Mouse (Mus musculus) lung, postnatal 4 days (tissue): ENCODE results near the gene T.
A peak's percentile ranks its signal among the peaks of the same experiment; 100 is the strongest.

Source experiments
- DNase-seq, 2 experiments: peaks; one replicate each; pipeline ENCODE4 v3.0.0; 2021

The T gene

DNA sequence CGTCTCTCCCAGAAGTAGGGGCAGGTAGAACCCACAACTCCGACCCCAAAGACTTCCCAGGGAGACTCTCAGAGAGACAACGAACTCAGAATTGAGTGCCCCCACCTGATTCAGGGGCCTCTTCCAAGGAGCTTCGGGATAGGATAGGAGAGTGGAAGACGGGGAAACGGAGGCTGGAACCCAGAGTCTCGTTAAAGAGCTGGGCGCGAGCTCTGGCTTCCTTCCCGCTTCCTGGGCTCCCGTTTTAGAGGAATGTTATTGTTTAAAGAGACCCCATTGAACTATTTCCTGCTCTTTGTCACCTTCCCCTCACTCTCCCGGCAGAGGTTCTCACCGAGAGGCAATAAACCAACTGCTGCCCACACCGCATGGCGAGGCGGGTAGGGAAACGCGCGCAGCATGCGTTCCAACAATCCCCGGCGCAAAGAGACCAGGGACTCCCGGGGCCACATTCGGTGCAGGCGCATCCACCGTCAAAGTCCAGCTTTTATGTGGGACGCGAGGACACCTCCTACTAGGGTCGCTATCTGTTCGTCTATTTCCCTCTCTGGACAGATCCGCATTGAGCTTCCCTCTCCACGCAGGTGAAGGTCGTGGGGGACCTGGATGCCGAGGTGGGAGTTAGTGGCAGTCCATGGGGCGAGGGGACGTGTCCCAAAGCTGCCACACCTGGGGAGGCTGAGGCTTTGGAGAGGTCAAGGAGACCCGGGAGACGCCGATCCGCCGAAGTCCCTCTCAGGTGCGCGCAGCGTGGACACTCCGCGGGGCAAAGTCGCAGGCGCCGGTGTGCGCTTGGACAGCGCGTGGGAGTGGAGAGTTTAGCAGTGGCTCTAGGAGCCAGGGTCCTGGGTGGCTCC lies 874 bp upstream of the T start:
- no peak for DNase-seq

DNA sequence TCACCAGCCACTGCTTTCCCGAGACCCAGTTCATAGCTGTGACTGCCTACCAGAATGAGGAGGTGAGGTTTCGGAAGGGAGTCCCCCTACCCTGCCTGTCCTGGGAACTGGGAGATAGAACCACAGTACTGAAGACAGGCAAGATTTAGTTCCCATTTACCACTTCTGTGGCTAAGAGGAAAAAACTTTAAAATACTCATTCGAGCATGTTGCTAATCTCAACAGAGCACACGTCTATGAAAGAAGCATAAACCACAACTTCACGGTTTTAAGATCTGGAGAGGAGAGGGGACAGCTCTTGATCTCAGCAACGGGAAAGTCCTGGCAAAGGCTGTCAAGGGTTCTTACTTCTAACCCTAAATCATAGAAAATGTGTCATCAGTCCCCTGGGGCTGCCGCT lies 2.0 kb downstream of the T start:
- no peak for DNase-seq

DNA sequence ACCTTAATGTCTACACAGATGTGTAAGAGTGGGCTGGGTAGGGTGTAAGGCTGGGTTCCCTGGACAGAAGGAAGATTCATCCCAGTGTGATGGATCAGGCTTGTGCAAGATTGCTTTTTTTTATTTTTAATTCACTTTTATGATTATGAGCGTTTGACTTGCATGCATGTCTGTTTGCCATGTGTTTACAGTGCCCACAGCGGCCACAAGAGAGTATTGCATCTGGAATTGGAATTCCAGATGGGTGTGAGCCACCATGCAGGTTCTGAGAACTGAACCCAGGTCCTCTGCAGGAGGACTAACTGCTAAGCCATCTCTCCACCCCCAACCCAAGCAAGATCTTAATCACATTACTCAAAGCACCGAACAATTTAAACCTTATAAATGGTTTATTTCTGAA lies 9.8 kb downstream of the T start:
- no peak for DNase-seq

DNA sequence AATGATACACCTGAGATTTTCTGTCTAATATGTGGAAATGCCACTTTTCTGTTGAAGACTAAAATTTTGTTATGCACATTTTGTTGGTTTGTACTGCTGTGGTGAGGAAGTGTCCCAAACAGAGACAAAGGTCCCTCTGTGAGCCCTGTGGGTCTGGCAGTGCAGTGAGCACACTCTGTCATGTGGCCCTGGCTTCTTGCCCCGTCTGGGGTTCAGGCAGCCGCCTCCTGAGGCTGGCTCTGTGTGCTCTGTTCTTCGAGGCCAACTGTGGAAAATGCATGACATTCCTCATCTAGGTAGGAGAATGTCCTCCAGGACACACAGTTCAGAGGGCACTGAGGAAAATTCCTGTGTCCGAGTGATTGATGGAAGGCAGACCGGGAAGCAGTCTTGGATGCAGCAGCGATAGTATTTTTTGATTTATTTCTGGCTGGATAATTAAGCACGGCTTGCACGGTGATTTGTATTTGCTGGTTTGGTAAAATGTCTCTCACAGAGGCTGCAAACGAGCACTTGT lies 13.5 kb downstream of the T start:
- DNase-seq, result no peak

DNA sequence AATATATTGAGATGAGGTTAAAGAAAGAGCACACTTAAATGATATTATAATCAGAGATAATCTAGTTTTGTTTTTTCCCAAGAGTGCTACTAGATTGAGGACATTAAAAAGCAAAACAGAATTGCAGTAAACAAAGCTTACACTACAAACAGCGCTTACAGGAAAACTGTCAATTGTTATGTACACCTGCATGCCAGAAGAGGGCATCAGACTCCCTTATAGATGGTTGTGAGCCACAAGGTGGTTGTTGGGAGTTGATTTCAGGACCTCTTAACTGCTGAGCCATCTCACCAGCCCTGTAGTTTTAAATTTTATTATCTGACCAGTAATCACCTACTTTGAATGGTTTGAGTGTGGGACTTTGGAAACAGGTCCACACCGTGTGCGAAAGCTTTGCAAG lies 14.1 kb downstream of the T start:
- DNase-seq, result no peak

DNA sequence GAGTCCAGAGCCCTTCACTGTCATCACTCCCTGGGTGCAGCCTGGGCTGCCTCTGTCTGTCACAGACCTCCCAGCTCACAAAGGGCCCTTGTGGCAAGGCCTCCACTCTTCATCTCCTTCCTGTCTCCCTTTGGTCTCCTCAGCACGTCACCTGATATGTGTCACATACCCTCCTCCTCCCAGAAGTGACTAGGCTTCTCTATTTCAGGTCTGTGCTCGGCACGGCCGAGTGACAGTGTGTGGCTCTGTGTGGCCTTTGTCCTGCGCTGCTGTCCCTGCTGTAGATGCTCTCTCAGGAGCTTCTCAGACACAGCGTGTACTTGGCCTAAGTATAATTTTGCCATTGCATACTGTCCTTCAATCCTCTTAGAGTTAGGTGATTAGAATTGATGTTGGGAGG lies 21.0 kb downstream of the T start:
- no peak for DNase-seq

DNA sequence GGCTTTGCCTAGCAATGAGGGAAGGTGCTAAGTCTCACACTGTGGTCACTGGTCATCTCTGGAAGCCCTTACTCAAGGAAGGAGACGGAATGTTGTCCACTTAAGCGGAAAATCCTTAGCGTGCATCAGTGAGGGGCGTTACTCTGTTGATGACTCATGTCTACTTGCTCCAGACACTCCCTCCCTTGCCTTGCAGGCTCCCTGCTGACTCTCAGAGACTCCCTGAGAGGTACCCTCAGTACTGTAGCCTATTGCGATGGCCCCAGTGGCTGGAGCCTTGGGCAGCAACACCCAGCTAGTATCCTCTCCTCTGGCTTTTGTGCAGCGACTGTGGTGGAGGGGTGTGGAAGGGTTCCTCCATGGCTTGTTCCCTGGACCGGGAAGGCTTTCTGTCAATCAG lies 21.4 kb downstream of the T start:
- DNase-seq, result no peak

DNA sequence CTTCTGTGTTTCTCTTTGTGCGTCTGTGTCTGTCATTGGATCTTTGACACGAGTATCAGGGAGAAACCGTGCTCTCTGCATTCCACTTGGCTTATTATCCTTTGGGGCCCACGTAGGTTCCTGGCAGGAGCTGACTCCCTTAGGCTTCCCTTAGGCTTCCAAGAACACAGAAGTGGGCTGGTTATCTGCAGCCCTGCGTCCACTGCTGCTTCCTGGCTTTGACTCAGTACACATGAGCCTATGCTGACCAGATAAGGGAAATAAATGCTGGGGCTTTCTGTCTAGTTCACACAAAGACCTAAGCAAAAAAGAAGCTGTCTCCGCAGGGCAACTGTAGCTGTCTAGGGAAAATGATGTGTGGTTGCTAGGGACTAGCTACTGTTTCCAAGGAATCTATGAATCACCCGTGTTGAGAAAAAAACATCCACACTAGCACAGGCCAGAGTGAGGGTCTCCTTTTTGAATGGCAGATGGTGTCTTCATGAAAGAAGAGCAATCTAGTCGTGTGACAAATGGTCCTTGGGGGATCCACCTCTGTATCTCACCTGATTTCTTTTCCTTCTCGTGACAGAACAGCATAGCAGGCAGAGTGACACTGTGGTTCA lies 22.7 kb downstream of the T start:
- no peak for DNase-seq

DNA sequence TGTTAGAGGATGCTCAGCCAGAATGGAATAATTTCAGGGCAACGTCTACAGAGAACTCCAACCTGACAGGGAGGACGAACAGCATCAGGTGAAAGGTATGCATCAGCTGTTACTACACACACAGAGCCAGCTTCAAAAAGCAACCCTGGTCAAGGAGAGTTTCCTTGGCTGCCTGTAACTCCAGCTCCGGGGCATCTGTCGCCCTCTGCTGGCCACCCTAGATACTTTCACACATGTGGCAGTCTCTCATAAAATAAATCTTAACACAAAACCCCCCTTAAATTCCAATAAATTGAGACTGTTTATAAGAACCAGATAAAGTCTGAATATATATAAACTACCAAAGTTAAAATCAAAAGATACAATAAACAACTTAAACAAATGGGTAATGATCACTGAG lies 27.3 kb downstream of the T start:
- peak; percentile 31 to 44 for DNase-seq

DNA sequence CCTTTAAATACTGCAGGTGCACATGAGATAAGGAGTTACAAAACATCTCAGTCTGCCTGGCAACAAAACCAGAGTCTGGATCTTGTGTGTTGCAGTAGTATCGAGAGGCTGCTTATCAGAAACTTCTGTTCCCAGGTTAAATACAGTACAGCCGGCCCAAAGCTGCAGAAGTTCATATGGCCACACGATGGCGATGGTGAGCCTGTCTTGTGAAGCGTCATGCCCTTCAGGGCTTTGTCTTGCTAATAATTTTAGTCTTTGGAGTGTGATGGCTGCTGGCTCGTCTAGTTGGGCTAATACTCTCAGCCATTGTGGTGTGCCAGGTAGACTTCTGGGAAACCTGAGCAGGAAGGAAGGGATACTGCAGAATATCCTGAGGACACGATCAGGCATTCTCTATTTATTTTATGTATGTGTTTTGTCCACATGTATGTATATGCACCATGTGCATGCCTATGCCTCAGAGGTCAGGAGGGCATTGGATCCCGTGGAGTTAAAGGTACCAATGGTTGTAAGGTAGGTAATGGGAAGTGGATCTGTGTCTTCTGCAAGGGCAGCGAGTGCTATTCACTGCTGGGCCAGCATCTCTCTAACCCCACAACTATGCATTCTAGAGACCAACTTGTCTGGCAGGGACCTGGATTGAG lies 29.4 kb downstream of the T start:
- DNase-seq, result peak; percentile 33 to 61

DNA sequence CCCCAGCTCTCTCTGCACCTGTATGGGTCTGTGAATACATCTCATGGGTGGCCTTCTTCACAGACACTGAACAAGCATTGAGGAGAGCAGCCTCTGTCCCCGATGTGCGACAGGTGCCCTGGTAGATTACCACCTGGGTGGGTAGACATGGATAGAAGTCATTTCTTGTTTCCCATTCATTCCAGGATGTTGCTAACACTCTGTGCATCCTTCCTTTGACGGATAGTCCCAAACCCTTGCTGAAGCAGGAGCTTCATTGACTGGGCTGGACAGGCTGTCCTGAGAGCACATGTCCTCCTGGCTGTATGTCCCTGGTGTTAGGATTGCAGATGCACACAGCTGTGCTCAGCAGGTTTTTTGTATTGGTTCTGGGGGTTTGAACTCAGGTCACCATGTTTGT lies 33.5 kb downstream of the T start:
- no peak for DNase-seq

DNA sequence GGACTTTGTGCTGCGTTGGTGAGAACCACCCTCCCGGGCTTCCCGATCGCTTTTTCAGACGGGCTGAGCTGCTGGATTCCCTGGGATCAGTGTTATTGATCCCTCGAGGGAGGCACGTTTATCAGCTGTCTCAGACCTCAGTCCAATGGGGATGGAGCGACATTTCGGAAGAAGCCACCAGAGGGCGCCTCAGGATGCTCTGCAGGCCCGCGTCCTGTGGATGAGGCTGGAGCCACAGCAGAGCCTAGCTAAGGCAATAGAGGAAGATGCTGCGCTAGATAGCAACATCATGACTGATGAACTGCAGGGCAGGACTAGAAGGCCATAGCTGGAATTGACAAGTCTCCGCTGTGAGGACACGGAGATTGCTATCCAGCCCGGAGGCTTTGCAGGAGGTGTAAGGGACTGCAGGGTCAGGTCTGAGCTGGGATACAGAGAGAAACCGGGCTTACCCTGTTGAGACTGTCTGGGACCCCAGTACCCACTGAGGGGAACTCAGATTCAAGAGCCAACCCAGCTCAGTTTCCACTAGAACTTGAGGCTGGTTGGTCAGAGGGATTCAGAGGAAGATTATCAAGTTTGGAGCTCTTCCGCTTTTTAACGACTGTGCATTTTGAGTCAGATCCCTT lies 34.6 kb downstream of the T start:
- peak; percentile 63 to 83 for DNase-seq

DNA sequence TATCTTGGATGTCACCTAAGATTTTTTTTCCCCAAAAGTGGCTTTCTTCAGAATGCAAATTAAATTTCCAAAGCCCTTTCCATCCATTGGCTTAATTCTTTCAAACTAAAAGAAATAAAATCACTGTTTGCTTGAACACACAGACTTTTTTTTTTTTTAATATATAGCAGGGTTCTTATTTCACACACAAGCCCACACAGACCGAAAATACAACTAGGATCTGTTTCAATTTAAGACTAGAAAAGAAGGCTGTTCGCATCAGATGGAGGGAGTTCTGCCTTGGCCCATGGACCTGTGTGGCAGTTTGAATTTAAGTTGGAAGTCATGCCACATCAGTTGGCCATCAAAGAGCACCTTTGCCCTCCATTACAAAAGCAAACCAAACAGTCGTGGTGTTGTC lies 44.3 kb downstream of the T start:
- DNase-seq, result no peak

DNA sequence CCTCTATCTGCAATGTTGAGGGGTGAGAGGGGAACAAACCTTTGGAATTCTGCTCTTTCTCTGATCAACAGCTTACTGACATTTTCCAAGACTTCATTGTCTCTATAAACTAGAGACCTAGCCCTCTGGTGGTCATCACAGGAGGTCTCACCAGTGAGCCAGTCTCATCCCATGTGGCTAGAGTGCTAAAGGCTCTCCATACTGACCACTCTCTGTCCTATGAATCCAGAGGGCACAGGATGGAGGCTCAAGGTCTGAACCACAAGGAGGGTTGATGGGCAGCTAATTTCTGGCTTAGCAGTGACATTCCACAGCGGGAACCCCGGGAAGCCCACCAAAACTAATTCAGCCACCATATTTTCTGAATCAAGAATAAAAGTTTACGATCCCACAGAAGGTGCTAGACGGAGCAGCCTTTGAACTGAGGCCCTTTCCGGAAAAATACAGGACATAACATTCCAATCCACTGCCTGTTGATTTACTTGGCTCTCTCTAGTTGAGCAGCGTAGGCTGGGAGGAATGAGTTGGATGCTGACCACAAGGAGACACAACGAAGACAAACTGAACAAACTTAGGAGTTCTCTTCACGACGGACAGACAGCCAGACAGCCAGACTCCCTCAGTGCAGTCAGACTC lies 45.4 kb downstream of the T start:
- no peak for DNase-seq

DNA sequence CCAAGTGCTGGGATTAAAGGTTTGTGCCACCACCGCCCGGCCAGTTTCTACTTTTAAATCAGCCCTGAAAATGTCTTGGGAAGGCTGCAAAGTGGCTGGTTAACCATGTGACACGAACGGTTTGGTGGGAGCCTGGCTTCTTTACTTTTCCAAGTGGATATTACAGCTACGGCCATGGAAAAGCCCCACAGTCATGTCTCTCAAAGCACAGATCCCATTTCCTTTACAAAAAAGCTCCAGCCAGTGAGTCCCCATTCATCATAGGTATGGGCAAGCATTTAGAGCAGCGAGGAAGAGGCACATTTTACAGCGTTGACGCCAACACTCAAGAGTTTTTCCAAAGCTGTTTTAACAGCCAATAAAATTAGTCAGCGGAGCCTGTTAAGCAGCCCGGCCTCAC lies 47.6 kb downstream of the T start:
- no peak for DNase-seq

DNA sequence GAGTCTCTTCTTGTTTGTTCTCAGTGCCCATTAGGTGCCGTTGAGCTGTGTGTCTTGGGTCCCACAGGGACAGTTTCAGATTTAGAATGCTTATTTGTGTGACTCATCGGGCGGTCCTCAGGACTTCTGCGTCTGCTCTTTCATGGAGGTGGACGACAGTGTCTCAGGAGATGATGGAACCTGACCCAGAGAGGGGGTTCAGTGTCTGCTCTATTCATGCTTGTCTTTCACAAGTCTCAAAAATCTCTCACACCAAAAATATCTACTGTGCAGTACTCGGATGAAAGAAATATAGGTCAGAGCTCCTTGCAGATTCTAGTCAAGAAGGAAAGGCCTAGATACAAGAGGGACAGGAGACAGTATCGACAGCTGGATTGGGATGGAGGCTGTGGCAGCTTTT lies 48.7 kb downstream of the T start:
- no peak for DNase-seq

DNA sequence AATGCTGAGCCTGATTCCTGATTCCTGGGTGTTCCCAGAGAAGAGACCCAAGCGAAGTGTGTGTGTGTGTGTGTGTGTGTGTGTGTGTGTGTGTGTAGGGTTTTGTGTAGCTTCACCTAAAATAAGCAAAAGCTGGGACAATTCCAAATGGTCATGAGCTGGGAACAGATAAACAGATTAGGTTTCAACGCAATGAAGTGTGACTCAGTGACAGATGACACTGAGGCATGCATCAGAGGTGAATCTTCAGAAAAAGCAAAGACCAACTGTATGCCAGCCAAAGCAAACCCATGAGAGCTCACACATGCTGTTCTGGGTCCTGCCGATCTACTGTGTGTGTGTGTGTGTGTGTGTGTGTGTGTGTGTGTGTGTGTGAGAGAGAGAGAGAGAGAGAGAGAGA lies 50.0 kb downstream of the T start:
- no peak for DNase-seq

DNA sequence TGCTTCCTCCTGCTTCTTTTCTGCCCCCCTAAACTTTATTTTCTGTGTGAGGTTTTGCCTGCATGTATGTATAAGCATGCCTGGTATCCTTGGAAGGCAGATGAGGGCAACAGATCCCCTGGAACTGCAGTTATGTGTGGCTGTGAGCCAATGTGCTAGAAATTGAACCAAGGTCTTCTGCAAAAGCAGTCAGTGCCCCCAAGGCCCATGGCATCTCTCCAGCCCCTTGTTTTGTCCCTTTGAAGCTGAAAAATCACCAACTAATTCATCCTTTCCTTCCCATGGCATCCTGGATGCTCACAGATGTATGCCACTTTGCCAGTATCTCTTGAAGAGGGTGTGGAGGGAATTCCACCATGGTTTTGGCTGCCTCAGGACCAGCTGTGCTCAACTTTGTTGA lies 50.9 kb downstream of the T start:
- no peak for DNase-seq

DNA sequence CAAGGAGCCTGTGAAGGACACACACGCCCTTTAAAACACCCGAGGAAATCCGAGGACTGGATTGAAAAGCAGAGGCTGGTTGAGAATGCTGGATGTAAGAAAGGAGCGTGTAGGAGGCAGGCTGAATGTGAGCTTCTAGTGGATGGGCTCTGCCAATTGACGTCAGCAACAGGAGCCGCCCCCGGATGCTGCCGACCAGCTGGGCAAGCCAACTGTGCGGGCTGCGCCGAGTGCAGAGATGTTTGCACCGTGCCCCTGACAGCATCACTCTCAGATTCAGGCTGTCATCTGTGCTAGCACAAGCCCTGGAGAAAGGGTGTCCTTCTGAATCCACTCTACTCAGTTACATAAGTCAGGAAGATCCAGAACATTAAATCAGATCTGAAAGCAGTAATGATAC lies 53.6 kb downstream of the T start:
- DNase-seq, result peak; percentile 62 to 80

DNA sequence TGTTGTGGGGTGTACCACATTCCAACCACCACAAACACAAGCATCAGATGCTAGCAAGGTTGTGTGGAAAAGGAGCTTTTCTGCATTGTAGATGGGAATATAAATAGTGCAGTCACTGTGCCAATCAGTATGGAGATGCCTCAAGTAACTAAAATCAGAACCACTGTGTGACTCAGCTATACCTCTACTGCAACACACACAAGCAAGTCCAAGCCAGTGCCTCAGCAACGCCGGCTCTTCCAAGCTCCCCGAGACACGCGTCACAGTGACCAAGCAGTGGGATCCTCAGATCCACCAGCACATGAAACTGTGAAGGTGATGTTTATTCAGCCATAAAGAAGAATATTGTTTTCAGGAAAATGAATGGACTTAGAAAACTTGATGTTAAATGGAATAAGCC lies 56.7 kb downstream of the T start:
- DNase-seq, result no peak
